Mouse (Mus musculus) liver, adult (tissue): Measurements from ENCODE around the gene Tex22.

Source experiments
- GATA4 ChIP-seq: IDR thresholded peaks from 2 replicates; pipeline ENCODE4 v1.6.1; 2014; ENCODE audit warnings: mild to moderate bottlenecking, low read length; ENCODE audit not compliant: insufficient replicate concordance

The Tex22 gene

GRCm38 (mm10) chr12:113134502-113134901, 60.2 kb downstream of the Tex22 start:
- TF ChIP-seq GATA4 = no peak

GRCm38 (mm10) chr12:113135401-113135800, 61.1 kb downstream of the Tex22 start:
- TF ChIP-seq GATA4 = no peak

- TF ChIP-seq GATA4 = no peak
These were observed 62.3 kb downstream of the Tex22 start for GRCm38 (mm10) chr12:113136492-113137020.

GRCm38 (mm10) chr12:113137260-113138213, 63.2 kb downstream of the Tex22 start:
- no peak for TF ChIP-seq GATA4

GRCm38 (mm10) chr12:113138291-113138690, 64.0 kb downstream of the Tex22 start:
- no peak for TF ChIP-seq GATA4
